Mouse (Mus musculus) heart, adult 2 months (tissue): ENCODE results near the gene Lancl2.

Experiments
- CTCF ChIP-seq: fragments of 200-600 bp; IDR thresholded peaks from 2 replicates; pipeline ENCODE4 v1.8.1; 2022; ENCODE audit warnings: antibody characterized with exemption, mild to moderate bottlenecking, moderate library complexity
- POLR2A ChIP-seq: fragments of 200-500 bp; IDR thresholded peaks from 2 replicates; pipeline ENCODE4 v1.6.1; 2011; ENCODE audit warnings: mild to moderate bottlenecking, low read depth, low read length, control low read depth; ENCODE audit not compliant: insufficient read depth

DNA sequence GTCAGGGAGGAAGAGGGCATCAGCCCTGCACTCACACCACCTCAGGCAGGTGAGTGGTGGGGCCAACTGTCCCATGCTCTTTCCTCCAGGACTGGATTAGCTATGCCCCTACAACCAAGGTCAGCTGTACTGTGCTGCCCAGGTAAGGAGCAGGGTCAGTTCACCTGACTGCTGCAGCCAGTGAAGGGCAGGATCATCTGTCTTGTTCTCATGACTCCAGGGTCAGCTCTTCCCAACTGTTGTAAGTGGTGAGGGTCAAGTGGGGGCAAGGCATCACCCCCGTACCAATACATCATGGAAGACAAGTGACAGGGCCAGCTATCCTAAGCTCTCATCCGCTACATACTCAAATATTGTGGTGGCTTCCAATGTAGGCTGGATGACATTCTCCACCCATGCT is 41.8 kb downstream of the Lancl2 start:
- TF ChIP-seq POLR2A = no peak
- TF ChIP-seq CTCF = no peak
